Mouse (Mus musculus) cerebellum, postnatal 14 days (tissue): ENCODE measurements around the gene Gm10073.
"Not testable (repeated sequence)": the region's sequence is repeated elsewhere in the genome, so short reads cannot be mapped to it uniquely, and the experiment has no call there.

Experiments used
- DNase-seq, 2 experiments: peaks; one replicate each; pipeline ENCODE4 v3.0.0; 2021; ENCODE audit warnings: mixed read lengths in 2 of 2

Gene Gm10073

GRCm38 (mm10) chr8:106597067-106597466, 23.8 kb upstream of the Gm10073 start:
- no peak for DNase-seq

DNA sequence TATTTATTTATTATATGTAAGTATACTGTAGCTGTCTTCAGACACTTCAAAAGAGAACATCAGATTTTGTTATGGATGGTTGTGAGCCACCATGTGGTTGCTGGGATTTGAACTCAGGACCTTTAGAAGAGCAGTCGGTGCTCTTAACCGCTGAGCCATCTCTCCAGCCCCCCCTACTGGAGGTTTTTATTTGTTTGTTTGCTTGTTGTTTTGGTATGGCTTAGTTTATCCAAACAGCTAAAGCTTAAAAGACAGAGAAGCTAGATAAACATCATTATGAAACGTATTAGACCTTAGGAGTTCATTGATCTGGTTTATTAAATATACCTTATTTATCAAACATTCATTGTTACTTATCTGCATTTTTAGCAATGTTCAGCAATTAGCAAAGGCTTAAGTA, 22.4 kb upstream of the Gm10073 start:
- DNase-seq: not testable (repeated sequence)

GRCm38 (mm10) chr8:106592458-106592857, 19.2 kb upstream of the Gm10073 start:
- no peak for DNase-seq

DNA sequence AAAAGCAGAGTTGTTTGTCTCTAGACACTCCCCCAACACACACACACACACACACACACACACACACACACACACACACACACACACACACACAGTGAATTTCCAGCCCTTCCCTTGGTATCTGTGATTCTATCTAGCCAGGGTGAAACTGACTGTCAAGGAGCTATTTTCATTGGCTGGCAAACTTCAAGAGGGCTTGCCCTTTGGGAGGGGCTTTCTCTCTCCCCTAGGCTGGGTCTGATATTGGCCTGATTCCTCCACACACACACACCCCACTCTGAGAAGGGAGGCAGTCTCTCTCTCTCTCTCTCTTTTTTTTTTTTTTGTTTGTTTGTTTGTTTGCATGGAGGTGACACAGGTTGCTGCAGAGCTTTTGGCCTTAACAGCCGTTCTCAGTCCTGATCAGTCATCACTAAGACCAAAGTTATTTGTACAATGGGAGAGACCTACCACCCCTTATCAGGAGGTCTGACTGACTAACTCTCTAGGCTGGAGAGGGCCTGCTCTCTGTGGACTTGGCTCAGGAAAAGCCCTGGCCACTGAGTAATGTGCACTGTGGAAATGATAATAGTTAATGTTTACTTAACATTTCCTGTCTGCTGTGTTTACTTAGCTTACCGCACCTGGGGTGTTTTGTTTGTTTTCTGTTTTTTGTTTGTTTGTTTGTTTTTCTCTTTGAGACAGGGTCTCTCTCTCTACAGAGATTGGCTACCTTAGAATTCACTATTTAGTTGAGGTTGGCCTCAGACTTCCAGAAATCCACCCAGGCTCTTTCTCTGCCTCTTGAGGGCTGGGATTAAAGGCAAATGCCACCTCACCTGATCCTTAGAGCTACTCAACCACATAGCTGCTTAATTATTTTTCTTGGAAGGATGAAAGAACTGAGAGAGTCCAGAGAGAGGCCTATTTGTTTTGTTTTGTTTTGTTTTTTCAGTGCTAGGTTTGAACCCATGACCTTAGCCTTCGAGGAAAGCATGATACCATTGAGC, 15.5 kb upstream of the Gm10073 start:
- no peak for DNase-seq

DNA sequence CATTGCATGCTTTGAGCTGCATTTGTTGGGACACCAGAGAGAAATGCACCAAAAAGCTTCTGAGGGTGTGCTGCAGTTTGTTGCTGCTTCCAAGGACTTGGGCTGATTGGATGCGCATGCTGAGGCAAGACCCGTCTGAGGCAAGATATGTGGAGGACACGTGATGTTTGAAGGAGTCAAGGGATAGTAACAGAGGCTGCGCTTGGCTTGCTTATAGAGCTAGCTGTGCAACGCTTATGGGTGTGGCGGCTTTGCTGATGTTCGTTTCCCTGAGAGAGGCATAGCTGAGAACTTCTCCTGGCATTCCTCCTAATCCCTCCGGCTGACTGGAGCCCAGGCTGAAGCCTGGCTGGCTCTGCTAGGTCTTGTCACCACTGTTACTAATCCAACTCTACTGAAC, 13.6 kb upstream of the Gm10073 start:
- peak in 1 of 2 experiments; percentile 5 for DNase-seq

- DNase-seq: no peak
Measured at GRCm38 (mm10) chr8:106585671-106586037, 12.4 kb upstream of the Gm10073 start.

- no peak for DNase-seq
Measured at GRCm38 (mm10) chr8:106584942-106585670, 11.8 kb upstream of the Gm10073 start.

DNA sequence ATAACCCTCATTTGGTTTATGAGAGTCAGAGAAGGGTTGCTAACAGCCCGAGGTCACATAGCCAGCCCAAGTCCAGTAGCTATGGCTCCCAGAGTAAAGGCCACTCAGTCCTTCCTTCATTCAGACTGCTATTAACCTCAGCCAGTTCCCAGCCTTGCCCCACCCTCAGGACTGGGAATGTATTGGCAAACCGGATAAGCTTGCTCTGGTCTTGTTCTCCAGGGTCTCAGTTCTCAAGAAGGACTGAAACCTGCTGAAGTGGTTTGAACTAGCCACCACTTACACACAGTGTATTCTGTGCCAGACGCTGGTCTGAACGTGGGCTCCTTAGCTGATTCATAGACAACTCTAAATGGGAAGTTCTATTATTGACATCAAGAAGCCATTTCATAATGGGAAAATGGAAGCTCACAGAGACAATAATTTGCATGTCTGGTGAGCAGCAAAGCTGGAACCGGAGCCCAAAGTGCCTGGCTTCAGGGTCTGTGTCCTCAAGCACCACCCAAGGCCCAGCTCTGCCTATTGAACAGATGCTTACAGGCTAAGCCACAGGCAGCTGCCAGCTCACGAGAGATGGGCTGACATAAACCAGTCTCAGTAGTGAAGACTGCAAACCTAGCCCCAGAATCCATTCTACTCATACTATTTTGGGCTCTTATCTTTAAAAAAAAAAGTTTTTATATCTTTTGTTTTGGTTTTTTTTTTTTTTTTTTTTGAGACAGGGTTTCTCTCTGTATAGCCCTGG, 8.3 kb upstream of the Gm10073 start:
- DNase-seq: no peak

GRCm38 (mm10) chr8:106579510-106579909, 6.2 kb upstream of the Gm10073 start:
- no peak for DNase-seq

DNA sequence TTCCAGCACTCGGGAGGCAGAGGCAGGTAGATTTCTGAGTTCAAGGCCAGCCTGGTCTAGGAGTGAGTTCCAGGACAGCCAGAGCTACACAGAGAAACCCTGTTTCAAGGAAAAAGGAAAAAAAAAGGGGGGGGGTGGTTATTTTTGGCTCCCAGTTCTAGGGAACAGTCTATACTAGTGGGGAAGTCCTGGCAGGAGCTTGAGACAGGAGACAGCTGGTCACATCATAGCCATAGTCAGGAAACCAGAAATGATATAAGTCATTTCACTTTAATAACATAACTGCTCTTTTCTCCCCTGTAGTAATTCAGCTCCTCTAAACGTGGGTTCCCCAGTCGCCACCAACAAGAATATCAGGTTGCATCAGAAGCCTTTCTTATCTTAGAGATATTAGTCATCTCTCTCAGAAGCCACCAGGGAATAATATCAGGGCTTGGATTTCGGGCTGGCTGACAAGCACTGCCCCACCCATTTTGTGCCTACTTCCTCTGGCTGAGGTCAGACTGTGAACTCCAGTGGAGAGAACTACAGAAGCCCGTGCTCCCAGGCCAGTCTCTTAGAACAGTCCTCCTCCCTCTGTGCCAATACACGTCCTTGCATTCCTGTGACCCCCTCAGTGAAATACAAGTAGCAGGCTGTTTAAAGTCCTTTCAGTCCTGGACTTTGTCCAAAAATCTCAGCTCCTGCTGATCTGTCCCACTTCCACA, 3.7 kb upstream of the Gm10073 start:
- peak in 1 of 2 experiments; percentile 15 for DNase-seq

DNA sequence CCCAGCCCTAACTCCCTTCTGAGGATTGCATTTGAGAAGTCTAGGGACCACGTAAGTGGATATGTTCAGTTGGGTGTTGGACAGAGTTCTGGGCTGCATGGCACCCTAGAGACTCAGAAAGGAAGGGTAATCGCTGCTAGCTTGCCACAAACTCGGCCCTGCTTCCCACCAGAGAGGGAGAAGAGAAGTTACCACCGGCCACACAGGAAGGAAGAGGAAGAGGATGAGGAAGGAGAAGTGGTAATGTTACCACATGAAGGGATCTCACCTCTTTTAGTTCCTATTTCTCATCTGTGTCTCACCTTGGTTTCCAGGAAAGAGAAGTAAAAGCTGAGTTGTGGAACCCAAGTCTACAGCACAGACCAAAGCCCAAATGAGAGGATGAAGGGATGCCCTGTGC, 1.0 kb upstream of the Gm10073 start:
- DNase-seq: no peak

GRCm38 (mm10) chr8:106572175-106572574, 1.1 kb downstream of the Gm10073 start:
- not testable (repeated sequence) for DNase-seq

DNA sequence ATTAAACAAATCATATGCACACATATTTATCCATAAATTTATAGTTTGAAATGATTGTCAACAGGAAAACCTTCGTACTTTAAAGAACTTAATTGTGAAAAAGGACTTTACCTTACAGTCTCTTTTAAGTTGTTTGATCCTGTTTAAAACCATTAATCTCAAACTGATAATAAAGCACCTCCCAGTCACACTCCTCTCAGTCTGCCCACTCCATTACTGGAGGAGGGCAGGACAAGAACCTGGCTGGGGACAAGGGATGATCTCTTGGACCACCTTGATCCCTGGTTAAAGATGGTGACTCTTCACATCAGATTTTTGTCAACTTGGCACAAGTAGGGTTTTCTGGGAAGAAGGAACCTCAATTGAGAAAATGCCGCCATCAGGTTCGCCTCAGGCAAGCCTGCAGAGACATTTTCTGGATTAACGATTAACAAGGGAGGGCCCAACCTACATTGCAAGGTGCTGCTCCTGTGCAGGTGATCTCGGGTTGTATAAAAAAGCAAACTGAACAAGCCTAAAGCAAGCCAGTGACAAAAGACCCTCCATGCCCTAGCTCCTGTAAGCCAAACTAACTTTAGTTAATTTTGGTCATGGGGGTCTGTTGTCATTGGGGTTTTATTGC, 1.6 kb downstream of the Gm10073 start:
- no peak for DNase-seq

GRCm38 (mm10) chr8:106570386-106570785, 2.9 kb downstream of the Gm10073 start:
- DNase-seq: no peak

DNA sequence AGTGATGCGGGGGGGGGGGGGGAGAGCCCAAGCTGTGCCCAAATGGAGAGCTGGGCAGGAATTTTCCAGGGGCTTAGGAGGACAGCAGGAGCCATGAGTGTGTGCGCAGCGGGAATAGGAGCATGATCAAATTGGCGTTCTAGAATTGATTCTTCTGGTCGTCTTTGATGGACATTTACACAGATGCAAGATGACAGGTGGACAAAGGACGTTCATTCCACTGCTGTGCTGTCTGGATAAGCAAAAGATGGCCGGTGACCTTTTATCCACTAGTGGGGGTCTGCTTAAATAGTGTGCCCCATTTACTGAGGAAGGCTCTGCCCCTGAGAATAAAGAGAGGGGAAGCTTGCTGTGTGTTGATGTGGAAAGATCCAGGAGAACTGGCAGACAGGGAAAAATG, 4.3 kb downstream of the Gm10073 start:
- peak; percentile 14 to 18 for DNase-seq

GRCm38 (mm10) chr8:106563691-106564182, 9.5 kb downstream of the Gm10073 start:
- no peak for DNase-seq

DNA sequence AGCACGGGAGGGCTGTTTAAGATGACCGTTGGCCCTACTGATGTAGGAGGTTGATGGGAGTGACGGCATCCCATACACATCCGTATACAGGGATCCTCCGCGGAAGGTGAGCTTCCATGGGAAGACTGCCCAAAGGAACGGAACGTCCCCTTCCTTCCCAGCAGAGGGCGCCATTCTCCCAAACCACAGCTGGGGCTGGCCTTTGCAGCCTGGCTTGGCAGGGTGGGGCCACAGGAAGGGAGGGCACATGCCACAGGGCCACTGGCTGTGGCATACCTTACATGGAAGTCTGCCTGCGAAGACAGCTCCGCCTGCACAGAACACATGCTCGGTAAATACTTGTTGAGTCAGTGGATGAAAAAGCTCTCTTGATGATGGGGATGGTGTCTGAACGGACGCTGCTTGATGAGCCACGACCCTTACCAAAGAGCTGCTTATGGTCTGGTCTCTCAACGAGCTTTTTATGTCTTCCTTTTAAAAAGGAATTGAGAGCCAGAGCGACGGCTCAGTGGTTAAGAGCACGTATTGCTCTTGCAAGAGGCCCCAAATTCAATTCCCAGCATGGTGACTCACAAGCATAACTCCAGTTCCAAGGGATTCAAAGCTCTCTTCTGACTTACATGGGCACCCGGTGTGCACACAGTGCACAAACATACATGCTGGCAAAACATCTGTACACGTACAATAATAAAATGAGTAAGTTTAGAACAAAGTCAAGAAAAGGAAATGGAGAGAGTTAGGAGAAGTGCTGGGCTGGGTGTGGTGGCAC, 12.0 kb downstream of the Gm10073 start:
- peak; percentile 33 to 46 for DNase-seq

- DNase-seq: no peak
Measured at GRCm38 (mm10) chr8:106559844-106560243, 13.4 kb downstream of the Gm10073 start.

- DNase-seq: no peak
Measured at GRCm38 (mm10) chr8:106556068-106556645, 17.1 kb downstream of the Gm10073 start.

DNA sequence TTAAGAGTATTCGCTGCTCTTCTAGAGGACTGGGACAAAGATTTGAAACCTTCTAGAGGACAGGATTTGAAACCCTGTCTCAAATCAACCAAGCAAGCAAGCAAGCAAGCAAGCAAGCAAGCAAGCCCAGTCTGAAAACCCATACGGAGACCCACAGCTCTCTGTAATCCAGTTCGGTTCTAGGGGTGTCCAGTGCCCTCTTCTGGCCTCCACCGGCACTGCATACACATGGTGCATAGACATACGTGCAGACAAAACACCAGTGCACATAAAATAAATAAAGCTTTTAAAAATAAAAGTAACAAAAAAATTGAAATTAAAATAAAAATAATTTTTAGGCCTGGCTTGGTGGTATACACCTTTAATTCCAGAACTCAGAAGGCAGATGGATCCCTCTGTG, 19.2 kb downstream of the Gm10073 start:
- no peak for DNase-seq

DNA sequence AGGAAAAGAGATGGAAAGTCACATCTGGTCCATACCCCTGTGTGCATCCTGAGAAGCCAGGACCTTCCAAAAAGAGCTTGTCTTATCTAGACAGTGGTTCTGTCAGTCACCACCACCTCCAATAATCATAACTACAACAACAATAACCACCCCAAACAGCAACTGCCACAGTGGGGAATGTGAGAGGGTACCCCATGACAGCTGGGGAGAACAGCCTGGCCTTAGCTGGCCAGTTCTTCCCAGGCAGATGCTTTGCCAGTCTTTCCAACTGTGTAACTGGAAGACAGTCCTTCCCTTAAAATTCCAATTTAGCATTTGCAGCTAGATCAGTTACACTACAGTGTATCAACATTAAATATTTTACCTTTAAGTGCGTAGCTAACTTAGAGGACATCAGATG, 22.4 kb downstream of the Gm10073 start:
- DNase-seq: no peak
